Mouse (Mus musculus) ES-E14 (cell line): ENCODE measurements around the gene Acad12.

Experiments used
- HCFC1 ChIP-seq: IDR thresholded peaks from 2 replicates; pipeline ENCODE4 v1.6.1; 2012; ENCODE audit warnings: low read length, inconsistent platforms, borderline replicate concordance; ENCODE audit not compliant: insufficient read depth
- MAFK ChIP-seq: IDR thresholded peaks from 2 replicates; pipeline ENCODE4 v1.6.1; 2014; ENCODE audit warnings: mild to moderate bottlenecking, low read depth, low read length, inconsistent platforms; ENCODE audit not compliant: insufficient read depth
- ZC3H11A ChIP-seq: IDR thresholded peaks from 2 replicates; pipeline ENCODE4 v1.6.1; 2012; ENCODE audit warnings: low read depth, mild to moderate bottlenecking, inconsistent platforms, low read length, borderline replicate concordance
- ZNF384 ChIP-seq: IDR thresholded peaks from 2 replicates; pipeline ENCODE4 v1.6.1; 2012; ENCODE audit warnings: low read depth, low read length, inconsistent platforms

- no peak for TF ChIP-seq HCFC1
- no peak for TF ChIP-seq ZC3H11A
- TF ChIP-seq MAFK, result no peak
- no peak for TF ChIP-seq ZNF384
Measured at GRCm38 (mm10) chr5:121589928-121590327, 28.8 kb downstream of the Acad12 start.
